Mouse (Mus musculus) heart, postnatal 0 days (tissue): Measurements from ENCODE around the gene Cnfn. TPM values are rescaled to one million over a fixed set of nuclear protein-coding genes. Genes with fewer than 3 reads are reported as not detected.
"Not testable (repeated sequence)": the region's sequence is repeated elsewhere in the genome, so short reads cannot be mapped to it uniquely, and the experiment has no call there.

ENCODE experiments used
- ATAC-seq: fragments of 200-750 bp; cut with Nextera tagmentation; 2 replicates; pipeline ENCODE4 v1.8.0; 2017; ENCODE audit warnings: low read depth, moderate number of reproducible peaks, moderate library complexity; ENCODE audit not compliant: insufficient read depth
- DNase-seq: peaks from one replicate; pipeline ENCODE4 v3.0.0-alpha.2; 2016; ENCODE audit warnings: low spot score
- H3K27ac ChIP-seq: fragments of 300-500 bp; sonication (generic); 2 replicates; pipeline ENCODE4 v1.5.1; 2014; ENCODE audit warnings: low read depth, mild to moderate bottlenecking
- H3K27me3 ChIP-seq: fragments of 300-500 bp; sonication (generic); 2 replicates; pipeline ENCODE4 v1.6.1; 2014; ENCODE audit warnings: low read length, mixed read lengths; ENCODE audit not compliant: control insufficient read depth, insufficient read depth
- H3K36me3 ChIP-seq: fragments of 300-500 bp; sonication (generic); replicated peaks from 2 replicates; pipeline ENCODE4 v1.6.1; 2014; ENCODE audit warnings: low read length, mixed read lengths; ENCODE audit not compliant: control insufficient read depth, insufficient read depth
- H3K4me1 ChIP-seq: fragments of 300-500 bp; sonication (generic); 2 replicates; pipeline ENCODE4 v1.6.1; 2014; ENCODE audit warnings: antibody characterized with exemption; ENCODE audit not compliant: control insufficient read depth, insufficient read depth
- H3K4me2 ChIP-seq: fragments of 300-500 bp; sonication (generic); 2 replicates; pipeline ENCODE4 v1.6.1; 2014; ENCODE audit warnings: low read depth, mild to moderate bottlenecking, low read length, moderate library complexity
- H3K4me3 ChIP-seq: fragments of 300-500 bp; sonication (generic); 2 replicates; pipeline ENCODE4 v1.5.1; 2014; ENCODE audit warnings: low read depth, low read length
- H3K9ac ChIP-seq: fragments of 300-500 bp; sonication (generic); replicated peaks from 2 replicates; pipeline ENCODE4 v1.6.1; 2014; ENCODE audit warnings: low read depth, low read length, mixed read lengths
- H3K9me3 ChIP-seq: fragments of 300-500 bp; sonication (generic); replicated peaks from 2 replicates; pipeline ENCODE4 v1.6.1; 2016; ENCODE audit warnings: low read length; ENCODE audit not compliant: control insufficient read depth
- CTCF ChIP-seq: IDR thresholded peaks from 2 replicates; pipeline ENCODE4 v1.5.1; 2016; ENCODE audit warnings: antibody characterized with exemption, control low read depth, low read depth
- EP300 ChIP-seq: IDR thresholded peaks from 2 replicates; pipeline ENCODE4 v1.6.1; 2016; ENCODE audit warnings: antibody characterized with exemption, low read depth
- WGBS: fragments of 180-500 bp; shearing (Covaris S2); extraction: QIAGEN DNeasy Blood & Tissue Kit; methylation state at CpG from one replicate; pipeline ENCODE4 v1.1.7; 2014; 5-methylcytosine and 5-hydroxymethylcytosine counted together
- polyA plus RNA-seq: library from polyadenylated mRNA; unstranded; fragments of >200 nt; fragmentation: Nextera tagmentation; extraction: Ambion mirVana; gene quantifications from 2 replicates; pipeline ENCODE4 v1.2.1, GENCODE M21; 2015
- total RNA-seq: library from RNA; depleted of rRNA; stranded (reverse); fragments of >200 nt; gene quantifications from 2 replicates; pipeline ENCODE4 v1.2.3, GENCODE M21; 2014; ENCODE audit warnings: low replicate concordance

Gene Cnfn
- total and polyA plus RNA-seq, 2 experiments from 2014 or later: not detected

- Histone ChIP-seq H3K4me1 (no peaks in the 10 kb centered on the region), H3K27me3 (no peaks in the 10 kb centered on the region), H3K27ac (no peak overlapping the region), H3K36me3 (no peaks in the 10 kb centered on the region), H3K9me3 (no peaks in the 10 kb centered on the region), H3K9ac (no peak overlapping the region), H3K4me3 (no peak overlapping the region), H3K4me2 (no peak overlapping the region)
- DNase-seq (no peak), ATAC-seq (no peak)
- TF ChIP-seq EP300 (no peak), CTCF (peak; percentile 43)
- 45% methylated on average over 4 of the region's 4 CpGs for WGBS
Observed at GRCm38 (mm10) chr7:25409114-25409760, 39.7 kb upstream of the Cnfn start.

- ATAC-seq (no peak), DNase-seq (no peak)
- Histone ChIP-seq H3K36me3 (no peaks in the 10 kb centered on the region), H3K27ac (no peak overlapping the region), H3K27me3 (no peaks in the 10 kb centered on the region), H3K9me3 (no peaks in the 10 kb centered on the region), H3K4me2 (no peak overlapping the region), H3K4me3 (no peak overlapping the region), H3K9ac (no peak overlapping the region), H3K4me1 (no peaks in the 10 kb centered on the region)
- 73% methylated on average over 7 of the region's 7 CpGs for WGBS
- TF ChIP-seq EP300 (no peak), CTCF (no peak)
Observed at GRCm38 (mm10) chr7:25406468-25406867, 36.9 kb upstream of the Cnfn start.

- H3K4me2 ChIP-seq: no peak overlapping the region
- DNase-seq: peak; percentile 64
- TF ChIP-seq EP300 (no peak), CTCF (peak; percentile 82)
- H3K9ac ChIP-seq: no peak overlapping the region
- H3K4me3 ChIP-seq: no peak overlapping the region
- 4% methylated on average over 2 of the region's 2 CpGs for WGBS
- peak; percentile 75 for ATAC-seq
- H3K27me3 ChIP-seq: no peaks in the 10 kb centered on the region
- H3K4me1 ChIP-seq: no peaks in the 10 kb centered on the region
- no peak overlapping the region for H3K27ac ChIP-seq
- H3K9me3 ChIP-seq: no peaks in the 10 kb centered on the region
- no peaks in the 10 kb centered on the region for H3K36me3 ChIP-seq
Observed at GRCm38 (mm10) chr7:25402671-25403101, 33.2 kb upstream of the Cnfn start.

GRCm38 (mm10) chr7:25401986-25402385, 32.5 kb upstream of the Cnfn start:
- H3K9me3 ChIP-seq: no peaks in the 10 kb centered on the region
- ATAC-seq: no peak
- H3K4me2 ChIP-seq: no peak overlapping the region
- DNase-seq: no peak
- no peaks in the 10 kb centered on the region for H3K4me1 ChIP-seq
- no peak overlapping the region for H3K27ac ChIP-seq
- H3K4me3 ChIP-seq: no peak overlapping the region
- no peaks in the 10 kb centered on the region for H3K27me3 ChIP-seq
- H3K36me3 ChIP-seq: no peaks in the 10 kb centered on the region
- 60% methylated on average over 5 of the region's 5 CpGs for WGBS
- TF ChIP-seq CTCF (no peak), EP300 (no peak)
- H3K9ac ChIP-seq: no peak overlapping the region

- no peaks in the 10 kb centered on the region for H3K9me3 ChIP-seq
- TF ChIP-seq CTCF (no peak), EP300 (no peak)
- H3K27me3 ChIP-seq: no peaks in the 10 kb centered on the region
- H3K4me2 ChIP-seq: no peak overlapping the region
- no peak overlapping the region for H3K27ac ChIP-seq
- H3K9ac ChIP-seq: no peak overlapping the region
- no peak overlapping the region for H3K4me3 ChIP-seq
- H3K36me3 ChIP-seq: no peaks in the 10 kb centered on the region
- H3K4me1 ChIP-seq: no peaks in the 10 kb centered on the region
- WGBS: 74% methylated on average over 2 of the region's 2 CpGs
- no peak for ATAC-seq
- no peak for DNase-seq
Observed at GRCm38 (mm10) chr7:25401551-25401950, 32.0 kb upstream of the Cnfn start.

GRCm38 (mm10) chr7:25399028-25399427, 29.5 kb upstream of the Cnfn start:
- not testable (repeated sequence) for DNase-seq, H3K4me2 ChIP-seq, H3K27me3 ChIP-seq, H3K36me3 ChIP-seq, H3K4me1 ChIP-seq, H3K27ac ChIP-seq, H3K9ac ChIP-seq, ATAC-seq, H3K9me3 ChIP-seq, H3K4me3 ChIP-seq
